Mouse (Mus musculus) right cerebral cortex, postnatal 36 days (tissue): ENCODE data around the gene Slc39a11.
"Not testable (repeated sequence)": the region's sequence is repeated elsewhere in the genome, so short reads cannot be mapped to it uniquely, and the experiment has no call there.

ENCODE experiments used
- DNase-seq, 2 experiments: peaks; one replicate each; pipeline ENCODE4 v3.0.0; 2022; ENCODE audit warnings: low spot score in 2 of 2, mixed read lengths in 1 of 2

Slc39a11 gene

GRCm38 (mm10) chr11:113667704-113668103, 17.8 kb upstream of the Slc39a11 start:
- no peak for DNase-seq

GRCm38 (mm10) chr11:113667122-113667521, 17.2 kb upstream of the Slc39a11 start:
- DNase-seq, result no peak

GRCm38 (mm10) chr11:113666648-113667047, 16.8 kb upstream of the Slc39a11 start:
- no peak for DNase-seq

- DNase-seq, result no peak
Observed at GRCm38 (mm10) chr11:113666205-113666604, 16.3 kb upstream of the Slc39a11 start.

GRCm38 (mm10) chr11:113664279-113664678, 14.4 kb upstream of the Slc39a11 start:
- no peak for DNase-seq

GRCm38 (mm10) chr11:113661835-113662351, 12.0 kb upstream of the Slc39a11 start:
- no peak for DNase-seq

GRCm38 (mm10) chr11:113660940-113661339, 11.1 kb upstream of the Slc39a11 start:
- DNase-seq, result no peak

GRCm38 (mm10) chr11:113660213-113660612, 10.3 kb upstream of the Slc39a11 start:
- not testable (repeated sequence) for DNase-seq

- no peak for DNase-seq
Observed at GRCm38 (mm10) chr11:113658763-113659162, 8.9 kb upstream of the Slc39a11 start.

- no peak for DNase-seq
Observed at GRCm38 (mm10) chr11:113658319-113658718, 8.4 kb upstream of the Slc39a11 start.

- DNase-seq, result no peak
Observed at GRCm38 (mm10) chr11:113657221-113657620, 7.3 kb upstream of the Slc39a11 start.

GRCm38 (mm10) chr11:113656511-113656932, 6.6 kb upstream of the Slc39a11 start:
- DNase-seq, result no peak

GRCm38 (mm10) chr11:113654561-113655270, 4.8 kb upstream of the Slc39a11 start:
- no peak for DNase-seq

- no peak for DNase-seq
Observed at GRCm38 (mm10) chr11:113654105-113654504, 4.2 kb upstream of the Slc39a11 start.

GRCm38 (mm10) chr11:113652516-113652915, 2.6 kb upstream of the Slc39a11 start:
- DNase-seq, result no peak

GRCm38 (mm10) chr11:113651907-113652273, 2.0 kb upstream of the Slc39a11 start:
- DNase-seq, result no peak

GRCm38 (mm10) chr11:113651206-113651906, 1.5 kb upstream of the Slc39a11 start:
- DNase-seq, result no peak

GRCm38 (mm10) chr11:113648690-113649352, 1.1 kb downstream of the Slc39a11 start, which contains the start of gene Cog1:
Cog1 (plus strand) TSS chr11:113649169.
- DNase-seq, result no peak

GRCm38 (mm10) chr11:113648152-113648551, 1.7 kb downstream of the Slc39a11 start:
- peak; percentile 55 to 63 for DNase-seq

- DNase-seq, result no peak
Observed at GRCm38 (mm10) chr11:113645181-113645580, 4.7 kb downstream of the Slc39a11 start.

- DNase-seq, result no peak
Observed at GRCm38 (mm10) chr11:113638680-113639079, 11.2 kb downstream of the Slc39a11 start.

- no peak for DNase-seq
Observed at GRCm38 (mm10) chr11:113634699-113635121, 15.2 kb downstream of the Slc39a11 start.
